Mouse (Mus musculus): ENCODE data around the gene Syngap1. TPM values are rescaled to one million over a fixed set of nuclear protein-coding genes. Genes with fewer than 3 reads are reported as not detected.

Syngap1 gene
- polyA plus RNA-seq, 1 experiment, result 5.2 TPM

DNA sequence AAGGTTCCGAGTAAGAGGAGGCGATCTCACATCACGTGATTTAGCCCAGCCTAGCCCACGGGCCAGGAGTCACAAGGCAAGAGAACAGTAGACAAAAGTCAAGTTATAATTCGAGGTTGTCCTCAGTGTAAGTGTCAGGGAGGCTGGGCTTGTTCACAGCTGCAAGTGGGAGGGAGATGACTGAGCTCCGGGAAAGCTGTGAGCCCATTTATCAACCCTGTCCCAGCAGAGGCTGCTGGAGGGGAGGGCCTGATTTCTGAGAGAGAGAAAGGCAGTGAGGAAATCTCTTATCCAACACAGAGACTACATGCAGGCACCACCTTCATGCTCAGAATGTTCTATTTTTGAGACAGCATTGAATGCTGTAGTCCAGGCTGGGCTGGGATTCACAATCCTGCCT is 71.9 kb downstream of the Syngap1 start:
- H3K36me3 ChIP-seq (ENCODE audit: control insufficient read depth, insufficient read depth), result no peaks in the 10 kb centered on the region
- H3K79me2 ChIP-seq (ENCODE audit: control insufficient read depth, insufficient read depth), result no peaks in the 10 kb centered on the region
- no peak overlapping the region for H3K4me3 ChIP-seq
- TF ChIP-seq MYOD1 (IDR thresholded peaks at IDR 0.05; ENCODE audit: control insufficient read depth in 1 of 3, insufficient read length in 2 of 3, low read depth in 2 of 3) (no peak), POLR2AphosphoS2 (IDR thresholded peaks at IDR 0.05; ENCODE audit: insufficient read length, low read depth) (no peak), MYOG (IDR thresholded peaks at IDR 0.05; ENCODE audit: control insufficient read depth in 1 of 3, insufficient read depth in 1 of 3, insufficient read length in 2 of 3, low read depth in 2 of 3) (no peak), MAX (IDR thresholded peaks at IDR 0.05; ENCODE audit: low read depth) (no peak), REST (IDR thresholded peaks at IDR 0.05; ENCODE audit: insufficient read depth, insufficient read length) (no peak), TCF12 (IDR thresholded peaks at IDR 0.05; ENCODE audit: insufficient read depth, poor library complexity, severe bottlenecking) (no peak), E2F4 (IDR thresholded peaks at IDR 0.05; ENCODE audit: insufficient read depth) (no peak), CEBPB (IDR thresholded peaks at IDR 0.05; ENCODE audit: insufficient read depth, poor library complexity, severe bottlenecking) (no peak), SRF (IDR thresholded peaks at IDR 0.05; ENCODE audit: control insufficient read depth, insufficient read length, low read depth) (no peak), USF1 (IDR thresholded peaks at IDR 0.05; ENCODE audit: low read depth) (no peak)
- H3ac ChIP-seq (ENCODE audit: control insufficient read depth, insufficient read length), result no peak overlapping the region
- H3K27me3 ChIP-seq (ENCODE audit: control insufficient read depth, insufficient read depth, insufficient read length), result peaks cover 13% of the 10 kb centered on the region
- H3K4me2 ChIP-seq (ENCODE audit: low read depth), result no peak overlapping the region

DNA sequence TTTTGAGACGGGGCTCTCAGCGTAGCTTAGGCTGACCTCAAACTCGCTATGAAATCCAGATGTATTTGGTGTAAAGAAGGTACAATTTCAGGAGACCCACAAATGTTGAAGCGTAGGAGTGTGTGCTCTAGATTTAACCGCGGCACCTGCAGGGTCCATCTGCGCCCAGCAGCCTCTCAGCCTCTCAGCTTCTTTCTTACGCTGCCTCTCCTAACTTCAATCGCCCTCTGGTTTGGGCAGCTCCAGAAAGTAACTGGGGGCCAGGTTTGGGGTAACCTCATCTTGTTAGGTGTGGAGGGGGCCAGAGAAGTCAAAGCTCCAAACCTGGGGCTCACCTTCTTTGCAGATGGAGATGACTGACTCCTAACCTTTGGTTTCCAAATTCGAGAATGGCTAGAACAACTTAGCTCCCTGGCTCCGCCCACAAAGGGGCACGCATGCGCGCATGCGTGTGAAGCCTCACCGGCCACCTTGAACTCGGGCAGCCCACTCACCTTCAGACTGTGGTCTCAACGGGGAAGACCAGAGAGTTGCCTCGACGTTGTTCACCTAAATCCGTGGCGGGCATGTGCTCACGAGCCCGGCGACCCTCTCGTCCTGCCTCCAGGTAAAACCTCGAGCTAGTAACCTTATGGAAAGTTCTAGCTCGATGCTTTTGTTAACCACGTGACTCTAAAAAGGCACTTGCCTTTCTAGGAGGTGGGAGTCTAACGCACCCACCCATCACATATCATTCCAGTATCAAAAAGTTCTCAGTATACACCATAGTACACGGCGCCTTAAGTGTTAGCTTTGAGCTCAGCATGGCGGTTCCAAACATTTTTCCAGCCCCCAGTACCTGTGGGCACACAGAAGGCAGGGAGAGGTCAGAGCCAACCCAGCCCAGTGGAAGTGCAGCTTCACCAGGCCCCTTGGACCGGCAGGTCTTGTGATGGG is 76.8 kb downstream of the Syngap1 start:
- Histone ChIP-seq H3K4me3 (no peak overlapping the region), H3K27me3 (ENCODE audit: control insufficient read depth, insufficient read depth, insufficient read length) (no peaks in the 10 kb centered on the region), H3K4me2 (ENCODE audit: low read depth) (peak overlapping the region; percentile 55), H3K79me2 (ENCODE audit: control insufficient read depth, insufficient read depth) (no peaks in the 10 kb centered on the region), H3ac (ENCODE audit: control insufficient read depth, insufficient read length) (no peak overlapping the region), H3K36me3 (ENCODE audit: control insufficient read depth, insufficient read depth) (peaks cover 4% of the 10 kb centered on the region)
- no peak for TF ChIP-seq MYOG (IDR thresholded peaks at IDR 0.05; ENCODE audit: control insufficient read depth in 1 of 3, insufficient read depth in 1 of 3, insufficient read length in 2 of 3, low read depth in 2 of 3)
- TF ChIP-seq SRF (IDR thresholded peaks at IDR 0.05; ENCODE audit: control insufficient read depth, insufficient read length, low read depth), result no peak
- TF ChIP-seq POLR2A (IDR thresholded peaks at IDR 0.05; ENCODE audit: insufficient read length, low read depth), result no peak
- no peak for TF ChIP-seq USF1 (IDR thresholded peaks at IDR 0.05; ENCODE audit: low read depth)
- no peak for TF ChIP-seq MYOD1 (IDR thresholded peaks at IDR 0.05; ENCODE audit: control insufficient read depth in 1 of 3, insufficient read length in 2 of 3, low read depth in 2 of 3)
- peak; percentile 21 for TF ChIP-seq POLR2AphosphoS2 (IDR thresholded peaks at IDR 0.05; ENCODE audit: insufficient read length, low read depth)
- no peak for TF ChIP-seq MAX (IDR thresholded peaks at IDR 0.05; ENCODE audit: low read depth)

GRCm38 (mm10) chr17:27018555-27019196 is 77.6 kb downstream of the Syngap1 start:
- H3K27me3 ChIP-seq (ENCODE audit: control insufficient read depth, insufficient read depth, insufficient read length), result no peaks in the 10 kb centered on the region
- peaks cover 4% of the 10 kb centered on the region for H3K36me3 ChIP-seq (ENCODE audit: control insufficient read depth, insufficient read depth)
- no peak overlapping the region for H3ac ChIP-seq (ENCODE audit: control insufficient read depth, insufficient read length)
- TF ChIP-seq E2F4 (IDR thresholded peaks at IDR 0.05; ENCODE audit: insufficient read depth), result no peak
- TF ChIP-seq USF1 (IDR thresholded peaks at IDR 0.05; ENCODE audit: low read depth), result no peak
- TF ChIP-seq MAX (IDR thresholded peaks at IDR 0.05; ENCODE audit: low read depth), result no peak
- no peak for TF ChIP-seq SRF (IDR thresholded peaks at IDR 0.05; ENCODE audit: control insufficient read depth, insufficient read length, low read depth)
- no peak for TF ChIP-seq POLR2AphosphoS2 (IDR thresholded peaks at IDR 0.05; ENCODE audit: insufficient read length, low read depth)
- no peak for TF ChIP-seq REST (IDR thresholded peaks at IDR 0.05; ENCODE audit: insufficient read depth, insufficient read length)
- TF ChIP-seq TCF3 (IDR thresholded peaks at IDR 0.05; ENCODE audit: insufficient read length, low read depth), result no peak
- TF ChIP-seq MYOG (IDR thresholded peaks at IDR 0.05; ENCODE audit: control insufficient read depth in 1 of 3, insufficient read depth in 1 of 3, insufficient read length in 2 of 3, low read depth in 2 of 3), result no peak
- no peak for TF ChIP-seq CEBPB (IDR thresholded peaks at IDR 0.05; ENCODE audit: insufficient read depth, poor library complexity, severe bottlenecking)
- no peak for TF ChIP-seq POLR2A (IDR thresholded peaks at IDR 0.05; ENCODE audit: insufficient read length, low read depth)
- no peak for TF ChIP-seq TCF12 (IDR thresholded peaks at IDR 0.05; ENCODE audit: insufficient read depth, poor library complexity, severe bottlenecking)
- no peak for TF ChIP-seq MYOD1 (IDR thresholded peaks at IDR 0.05; ENCODE audit: control insufficient read depth in 1 of 3, insufficient read length in 2 of 3, low read depth in 2 of 3)
- no peaks in the 10 kb centered on the region for H3K79me2 ChIP-seq (ENCODE audit: control insufficient read depth, insufficient read depth)
- no peak overlapping the region for H3K4me2 ChIP-seq (ENCODE audit: low read depth)
- no peak overlapping the region for H3K4me3 ChIP-seq

GRCm38 (mm10) chr17:27021076-27021475 is 80.0 kb downstream of the Syngap1 start:
- no peak overlapping the region for H3K4me3 ChIP-seq
- H3ac ChIP-seq (ENCODE audit: control insufficient read depth, insufficient read length), result no peak overlapping the region
- H3K79me2 ChIP-seq (ENCODE audit: control insufficient read depth, insufficient read depth), result no peaks in the 10 kb centered on the region
- TF ChIP-seq MAX (IDR thresholded peaks at IDR 0.05; ENCODE audit: low read depth) (no peak), MYOG (IDR thresholded peaks at IDR 0.05; ENCODE audit: control insufficient read depth in 1 of 3, insufficient read depth in 1 of 3, insufficient read length in 2 of 3, low read depth in 2 of 3) (no peak), CEBPB (IDR thresholded peaks at IDR 0.05; ENCODE audit: insufficient read depth, poor library complexity, severe bottlenecking) (no peak), SRF (IDR thresholded peaks at IDR 0.05; ENCODE audit: control insufficient read depth, insufficient read length, low read depth) (no peak), REST (IDR thresholded peaks at IDR 0.05; ENCODE audit: insufficient read depth, insufficient read length) (no peak), POLR2A (IDR thresholded peaks at IDR 0.05; ENCODE audit: insufficient read length, low read depth) (no peak), POLR2AphosphoS2 (IDR thresholded peaks at IDR 0.05; ENCODE audit: insufficient read length, low read depth) (no peak), TCF3 (IDR thresholded peaks at IDR 0.05; ENCODE audit: insufficient read length, low read depth) (no peak), USF1 (IDR thresholded peaks at IDR 0.05; ENCODE audit: low read depth) (no peak), TCF12 (IDR thresholded peaks at IDR 0.05; ENCODE audit: insufficient read depth, poor library complexity, severe bottlenecking) (no peak), E2F4 (IDR thresholded peaks at IDR 0.05; ENCODE audit: insufficient read depth) (no peak)
- no peaks in the 10 kb centered on the region for H3K27me3 ChIP-seq (ENCODE audit: control insufficient read depth, insufficient read depth, insufficient read length)
- H3K36me3 ChIP-seq (ENCODE audit: control insufficient read depth, insufficient read depth), result peaks cover 11% of the 10 kb centered on the region
- no peak overlapping the region for H3K4me2 ChIP-seq (ENCODE audit: low read depth)

Measured in myocyte (in vitro differentiated cells).